Mouse (Mus musculus) liver, embryonic 14.5 days (tissue): ENCODE measurements around the gene Tsga10ip.

Source experiments
- CTCF ChIP-seq: IDR thresholded peaks from 2 replicates; pipeline ENCODE4 v1.5.1; 2016; ENCODE audit warnings: antibody characterized with exemption, low read depth, control low read depth
- EP300 ChIP-seq: IDR thresholded peaks from 2 replicates; pipeline ENCODE4 v1.6.1; 2016; ENCODE audit warnings: antibody characterized with exemption, low read depth

DNA sequence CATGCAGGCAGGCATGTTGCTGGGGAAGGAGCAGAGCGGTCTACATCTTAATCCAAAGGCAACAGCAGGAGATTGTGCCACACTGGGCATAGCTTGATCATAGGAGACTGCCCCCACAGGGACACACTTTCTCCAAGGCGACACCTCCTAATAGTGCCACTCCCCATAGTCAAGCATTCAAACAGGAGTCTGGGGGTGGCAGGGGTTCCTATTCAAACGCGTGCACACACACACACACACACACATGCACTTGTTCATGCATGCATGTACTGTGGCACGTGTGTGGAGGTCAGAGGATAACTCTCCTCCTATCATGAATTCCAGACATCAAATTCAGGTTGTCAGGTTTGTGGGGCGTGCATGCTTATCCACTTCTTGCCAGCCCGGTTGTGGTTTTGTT, 29.6 kb downstream of the Tsga10ip start:
- TF ChIP-seq CTCF: no peak
- no peak for TF ChIP-seq EP300
